Mouse (Mus musculus) embryonic fibroblast, embryonic 13.5 days (primary cell): Measurements from ENCODE around the gene Cacna1c. TPM values are rescaled to one million over a fixed set of nuclear protein-coding genes. Genes with fewer than 3 reads are reported as not detected.
A peak's percentile ranks its signal among the peaks of the same experiment; 100 is the strongest.

ENCODE experiments used
- H3K27ac ChIP-seq: 2 replicates; pipeline ENCODE4 v1.5.1; 2012; ENCODE audit warnings: low read length, control low read depth, inconsistent platforms; ENCODE audit not compliant: insufficient read depth
- H3K4me1 ChIP-seq: 2 replicates; pipeline ENCODE4 v1.6.1; 2011; ENCODE audit warnings: low read length; ENCODE audit not compliant: control insufficient read depth, insufficient read depth
- H3K4me3 ChIP-seq: 2 replicates; pipeline ENCODE4 v1.5.1; 2011; ENCODE audit warnings: mild to moderate bottlenecking, control low read depth, low read length; ENCODE audit not compliant: insufficient read depth
- CTCF ChIP-seq: IDR thresholded peaks from 2 replicates; pipeline ENCODE4 v1.5.1; 2011; ENCODE audit warnings: mild to moderate bottlenecking, control low read depth, low read length, moderate library complexity, borderline replicate concordance; ENCODE audit not compliant: insufficient read depth
- POLR2A ChIP-seq: IDR thresholded peaks from 2 replicates; pipeline ENCODE4 v1.6.1; 2011; ENCODE audit warnings: low read depth, mild to moderate bottlenecking, control low read depth, low read length, moderate library complexity
- polyA plus RNA-seq: library from polyadenylated mRNA; stranded (reverse); fragments of >200 nt; gene quantifications from 2 replicates; pipeline ENCODE4 v1.2.4, GENCODE M21; 2011; ENCODE audit warnings: low read depth; ENCODE audit not compliant: missing spikeins, insufficient read length

Gene Cacna1c
- polyA plus RNA-seq, 1 experiment = 40.7 TPM

GRCm38 (mm10) chr6:118795716-118796115, 400.5 kb downstream of the Cacna1c start:
- peaks cover 11% of the 10 kb centered on the region for H3K4me1 ChIP-seq
- no peak overlapping the region for H3K4me3 ChIP-seq
- H3K27ac ChIP-seq = no peak overlapping the region
- no peak for TF ChIP-seq POLR2A
- no peak for TF ChIP-seq CTCF

GRCm38 (mm10) chr6:118791921-118792368, 404.3 kb downstream of the Cacna1c start:
- peak overlapping the region; percentile 48 for H3K27ac ChIP-seq
- H3K4me3 ChIP-seq = no peak overlapping the region
- H3K4me1 ChIP-seq = peaks cover 13% of the 10 kb centered on the region
- TF ChIP-seq CTCF (no peak), POLR2A (no peak)

GRCm38 (mm10) chr6:118787933-118788332, 408.3 kb downstream of the Cacna1c start:
- TF ChIP-seq POLR2A = no peak
- TF ChIP-seq CTCF = no peak
- Histone ChIP-seq H3K27ac (no peak overlapping the region), H3K4me1 (peaks cover 13% of the 10 kb centered on the region), H3K4me3 (no peak overlapping the region)

- no peak overlapping the region for H3K27ac ChIP-seq
- no peak overlapping the region for H3K4me3 ChIP-seq
- H3K4me1 ChIP-seq = no peaks in the 10 kb centered on the region
- TF ChIP-seq CTCF (no peak), POLR2A (no peak)
Observed at GRCm38 (mm10) chr6:118780280-118780679, 415.9 kb downstream of the Cacna1c start.

GRCm38 (mm10) chr6:118779201-118779600, 417.0 kb downstream of the Cacna1c start:
- H3K27ac ChIP-seq = no peak overlapping the region
- no peak for TF ChIP-seq CTCF
- TF ChIP-seq POLR2A = no peak
- no peaks in the 10 kb centered on the region for H3K4me1 ChIP-seq
- no peak overlapping the region for H3K4me3 ChIP-seq

GRCm38 (mm10) chr6:118777457-118777856, 418.8 kb downstream of the Cacna1c start:
- H3K4me3 ChIP-seq = no peak overlapping the region
- no peaks in the 10 kb centered on the region for H3K4me1 ChIP-seq

GRCm38 (mm10) chr6:118776459-118776858, 419.8 kb downstream of the Cacna1c start:
- TF ChIP-seq CTCF = no peak
- H3K4me3 ChIP-seq = no peak overlapping the region
- no peaks in the 10 kb centered on the region for H3K4me1 ChIP-seq
- H3K27ac ChIP-seq = no peak overlapping the region

More at GRCm38 (mm10) chr6:118777457-118777856, 418.8 kb downstream of the Cacna1c start:
- TF ChIP-seq CTCF (no peak), POLR2A (no peak)
- no peak overlapping the region for H3K27ac ChIP-seq

GRCm38 (mm10) chr6:118772581-118772980, 423.6 kb downstream of the Cacna1c start:
- H3K27ac ChIP-seq = no peak overlapping the region
- no peaks in the 10 kb centered on the region for H3K4me1 ChIP-seq
- no peak for TF ChIP-seq POLR2A
- no peak for TF ChIP-seq CTCF
- H3K4me3 ChIP-seq = no peak overlapping the region

GRCm38 (mm10) chr6:118771121-118771520, 425.1 kb downstream of the Cacna1c start:
- Histone ChIP-seq H3K4me1 (no peaks in the 10 kb centered on the region; the same call in 1 of the 2 replicates), H3K27ac (no peak overlapping the region), H3K4me3 (no peak overlapping the region)
- no peak for TF ChIP-seq CTCF
- no peak for TF ChIP-seq POLR2A

- no peak overlapping the region for H3K27ac ChIP-seq
- TF ChIP-seq POLR2A = no peak
- no peak for TF ChIP-seq CTCF
- H3K4me3 ChIP-seq = no peak overlapping the region
- no peaks in the 10 kb centered on the region; the same call in 1 of the 2 replicates for H3K4me1 ChIP-seq
Observed at GRCm38 (mm10) chr6:118770396-118770795, 425.8 kb downstream of the Cacna1c start.

- no peak overlapping the region for H3K27ac ChIP-seq
- H3K4me1 ChIP-seq = peaks cover 2% of the 10 kb centered on the region
- no peak for TF ChIP-seq CTCF
- no peak overlapping the region for H3K4me3 ChIP-seq
Observed at GRCm38 (mm10) chr6:118769792-118770191, 426.4 kb downstream of the Cacna1c start.
